Mouse (Mus musculus): ENCODE results near the gene 6030468B19Rik. TPM values are rescaled to one million over a fixed set of nuclear protein-coding genes. Genes with fewer than 3 reads are reported as not detected.
"Not testable (repeated sequence)": the region's sequence is repeated elsewhere in the genome, so short reads cannot be mapped to it uniquely, and the experiment has no call there.

6030468B19Rik gene
- polyA plus RNA-seq, 1 experiment from 2014 or later, result 0.42 TPM

DNA sequence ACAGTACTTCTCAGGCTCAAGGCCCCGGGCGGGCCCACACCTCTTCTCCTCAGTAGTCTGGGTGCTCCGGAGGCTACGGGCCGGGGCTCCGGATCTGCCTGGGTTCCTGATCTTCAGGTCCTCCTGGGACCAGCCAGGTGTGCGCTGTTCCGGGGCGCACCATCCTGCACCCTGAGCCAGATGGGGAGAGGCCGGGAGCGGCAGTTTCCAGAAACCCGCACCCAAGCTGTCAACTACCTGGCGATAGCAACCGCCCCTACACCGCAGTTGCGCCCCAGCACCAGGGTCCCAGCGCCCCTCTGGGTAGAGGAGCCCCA is 17.3 kb upstream of the 6030468B19Rik start:
- Histone ChIP-seq H3K36me3 (no peaks in the 10 kb centered on the region), H3K9me3 (no peaks in the 10 kb centered on the region), H3K27ac (0 out of 2 replicates have a peak overlapping the region, but pooled peaks have one; percentile 37), H3K9ac (peak overlapping the region; percentile 39), H3K4me2 (replicated peaks) (peak overlapping the region; percentile 66), H3K4me1 (peaks cover 36% of the 10 kb centered on the region), H3K27me3 (replicated peaks) (peaks cover 44% of the 10 kb centered on the region), H3K4me3 (peak overlapping the region; percentile 31)
- ATAC-seq (ENCODE audit: low FRiP score, low read depth), result no peak
- WGBS, result 2% methylated on average over 17 of the region's 17 CpGs

DNA sequence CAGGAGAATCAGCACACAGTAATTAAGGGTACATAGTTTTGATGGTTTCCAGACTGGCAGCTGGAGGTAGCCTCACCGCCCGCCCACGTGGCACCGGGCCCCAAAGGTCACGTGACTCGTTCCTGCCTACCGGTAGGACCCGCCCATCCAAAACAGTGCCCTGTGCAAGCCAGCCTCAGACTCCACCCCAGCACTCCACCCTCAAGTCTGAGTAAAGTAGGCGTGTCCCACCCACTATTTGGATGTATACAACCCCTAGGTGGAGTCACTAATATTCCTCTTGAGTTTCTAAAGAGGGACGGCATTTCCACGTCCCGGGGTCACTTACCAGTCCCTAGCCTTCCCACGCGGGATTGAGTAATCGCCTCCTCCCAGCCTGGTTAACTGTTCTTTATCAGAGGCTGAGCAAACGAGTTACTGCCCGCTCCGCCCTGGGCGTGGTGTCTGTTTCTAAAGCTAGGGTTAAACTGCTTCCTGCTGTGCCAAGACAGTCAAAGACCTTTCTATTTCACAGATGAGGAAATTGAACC is 16.8 kb upstream of the 6030468B19Rik start:
- WGBS, result 3% methylated on average over 19 of the region's 19 CpGs
- Histone ChIP-seq H3K9ac (peak overlapping the region; percentile 39; the same call in 1 of the 2 replicates), H3K4me3 (peak overlapping the region; percentile 31), H3K36me3 (no peaks in the 10 kb centered on the region), H3K27me3 (replicated peaks) (peaks cover 44% of the 10 kb centered on the region), H3K27ac (no peak overlapping the region), H3K9me3 (no peaks in the 10 kb centered on the region), H3K4me2 (replicated peaks) (peak overlapping the region; percentile 66), H3K4me1 (peaks cover 36% of the 10 kb centered on the region)
- peak; percentile 34; the same call in 1 of the 2 replicates for ATAC-seq (ENCODE audit: low FRiP score, low read depth)

DNA sequence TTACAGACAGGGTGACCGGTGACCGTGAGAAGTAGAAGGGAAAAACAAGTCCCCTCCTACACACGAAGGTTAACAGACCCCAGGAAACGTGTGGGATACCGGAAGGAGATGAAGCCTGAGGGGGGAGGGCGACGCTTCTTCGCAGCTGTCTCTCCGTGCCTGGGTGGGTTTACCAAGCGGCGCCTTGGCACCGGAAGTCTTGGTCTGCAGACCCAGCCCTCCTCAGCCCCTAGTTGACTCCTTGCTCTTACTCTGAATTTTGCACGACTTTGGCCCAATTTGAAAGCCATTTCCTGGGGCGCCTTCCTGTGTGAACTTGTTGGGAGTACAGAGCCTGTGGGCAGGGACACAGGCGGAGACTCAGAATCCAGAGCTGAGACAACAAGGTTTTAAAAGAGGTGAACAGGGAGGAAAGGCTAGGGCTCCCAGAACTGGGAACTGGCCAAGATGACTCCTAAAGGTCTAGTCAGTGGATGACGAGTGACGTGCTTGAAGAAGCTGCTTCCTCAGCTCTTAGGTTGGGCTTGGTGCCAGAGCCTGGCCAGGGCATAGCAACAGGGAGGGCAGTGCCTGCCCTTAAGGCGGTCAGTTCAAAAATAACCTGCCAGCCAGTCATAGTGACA is 16.1 kb upstream of the 6030468B19Rik start:
- Histone ChIP-seq H3K36me3 (no peaks in the 10 kb centered on the region), H3K27ac (0 out of 2 replicates have a peak overlapping the region, but pooled peaks have one; percentile 12), H3K27me3 (replicated peaks) (peaks cover 44% of the 10 kb centered on the region), H3K4me3 (no peak overlapping the region), H3K4me1 (peaks cover 36% of the 10 kb centered on the region), H3K4me2 (replicated peaks) (peak overlapping the region; percentile 66), H3K9me3 (no peaks in the 10 kb centered on the region), H3K9ac (no peak overlapping the region)
- ATAC-seq (ENCODE audit: low FRiP score, low read depth), result no peak
- WGBS, result 24% methylated on average over 18 of the region's 18 CpGs

DNA sequence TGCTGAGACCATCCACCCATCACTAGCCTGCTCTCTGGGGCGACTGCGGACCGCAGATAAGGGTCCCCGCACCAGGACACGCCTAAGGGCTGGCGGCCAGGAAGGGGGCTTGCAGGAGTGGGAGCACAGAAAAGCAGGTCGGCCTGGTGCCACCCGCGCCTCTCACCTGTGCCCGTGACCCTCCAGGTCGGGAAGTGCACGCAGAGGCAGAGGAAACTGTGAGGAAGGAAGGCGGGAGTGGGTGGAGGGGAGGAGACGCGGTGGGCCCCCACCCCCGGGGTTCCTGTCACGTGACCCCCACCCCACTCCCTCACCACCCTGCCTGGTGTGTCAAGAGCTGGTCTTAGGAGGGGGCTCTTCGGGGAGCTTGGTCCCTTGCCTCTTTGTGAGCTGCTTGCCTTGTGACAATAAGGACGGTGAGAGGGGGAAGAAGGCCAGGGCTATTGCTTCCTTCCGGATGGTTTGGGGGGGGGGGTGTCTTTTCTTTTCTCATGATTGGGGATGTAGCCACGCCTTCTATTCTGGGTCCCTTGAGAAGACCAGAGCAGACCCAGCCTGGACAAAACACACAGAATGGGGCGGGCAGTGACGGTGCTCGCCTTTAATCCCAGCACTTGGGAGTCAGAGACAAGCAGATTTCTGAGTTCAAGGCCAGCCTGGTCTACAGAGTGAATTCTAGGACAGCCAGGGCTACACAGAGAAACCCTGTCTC is 15.3 kb upstream of the 6030468B19Rik start, which contains the start of the genes Tmc8 and Tmc6:
Gene Tmc8, plus strand, starts transcription at position 84 of the 712 bp plus-strand sequence.
Gene Tmc6, minus strand, starts transcription at position 206 of the 712 bp plus-strand sequence.
- 39% methylated on average over 24 of the region's 24 CpGs for WGBS
- H3K36me3 ChIP-seq, result no peaks in the 10 kb centered on the region
- no peak for ATAC-seq (ENCODE audit: low FRiP score, low read depth)
- peak within 1 kb of the TSS; percentile 66 for H3K4me2 ChIP-seq (replicated peaks)
- 0 out of 2 replicates have a peak within 1 kb of the TSS, but pooled peaks have one; percentile 12 for H3K27ac ChIP-seq
- no peaks in the 10 kb centered on the region for H3K9me3 ChIP-seq
- peaks cover 36% of the 10 kb centered on the region for H3K4me1 ChIP-seq
- peak within 1 kb of the TSS; percentile 48; the same call in 1 of the 2 replicates for H3K9ac ChIP-seq
- peaks cover 44% of the 10 kb centered on the region for H3K27me3 ChIP-seq (replicated peaks)
- peak within 1 kb of the TSS; percentile 23; the same call in 1 of the 2 replicates for H3K4me3 ChIP-seq

DNA sequence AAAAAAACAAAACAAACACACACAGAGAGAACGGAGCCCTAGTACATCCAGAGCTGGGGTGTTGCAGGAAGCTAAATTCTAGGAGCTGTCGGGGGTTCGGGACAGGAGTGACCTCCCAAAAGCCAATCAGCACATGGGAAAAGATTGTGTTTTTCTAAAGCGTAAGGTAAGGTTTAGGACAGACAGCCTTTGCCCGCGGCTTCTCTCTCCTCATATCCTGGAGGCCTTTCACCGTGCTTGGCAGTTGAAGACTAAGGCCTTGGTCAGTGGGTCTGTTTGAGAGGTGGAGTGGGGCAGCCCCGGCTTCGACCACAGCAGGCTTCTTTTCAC is 14.8 kb upstream of the 6030468B19Rik start:
- H3K27me3 ChIP-seq (replicated peaks), result peaks cover 44% of the 10 kb centered on the region
- peak overlapping the region; percentile 62 for H3K4me2 ChIP-seq (replicated peaks)
- no peaks in the 10 kb centered on the region for H3K36me3 ChIP-seq
- no peak for ATAC-seq (ENCODE audit: low FRiP score, low read depth)
- 52% methylated on average over 9 of the region's 9 CpGs for WGBS
- H3K4me1 ChIP-seq, result peaks cover 36% of the 10 kb centered on the region
- no peak overlapping the region for H3K27ac ChIP-seq
- peak overlapping the region; percentile 48; the same call in 1 of the 2 replicates for H3K9ac ChIP-seq
- no peaks in the 10 kb centered on the region for H3K9me3 ChIP-seq
- 0 out of 2 replicates have a peak overlapping the region, but pooled peaks have one; percentile 23 for H3K4me3 ChIP-seq

DNA sequence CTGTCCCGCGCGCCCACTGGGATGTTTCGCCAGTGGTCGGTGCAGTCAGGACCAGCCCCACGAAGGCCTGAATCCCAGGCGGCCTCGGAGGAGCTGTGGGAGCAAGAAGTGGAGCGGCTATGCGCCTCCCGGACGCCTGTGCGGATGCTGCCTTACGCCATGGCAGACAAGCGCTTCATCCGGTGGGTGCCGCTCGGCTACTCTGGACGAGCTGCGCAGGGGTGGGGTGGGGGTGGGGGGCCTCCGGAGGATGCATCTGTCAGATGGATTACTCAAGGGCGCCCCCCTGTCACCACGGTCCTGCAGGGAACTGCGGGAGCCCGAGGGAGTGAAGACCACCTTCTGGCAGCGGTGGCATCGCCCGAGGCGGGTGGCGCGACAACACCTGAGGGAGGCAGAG is 14.4 kb upstream of the 6030468B19Rik start:
- Histone ChIP-seq H3K27ac (no peak overlapping the region), H3K4me1 (peaks cover 36% of the 10 kb centered on the region), H3K9me3 (no peaks in the 10 kb centered on the region), H3K4me3 (peak overlapping the region; percentile 23; the same call in 1 of the 2 replicates), H3K4me2 (replicated peaks) (peak overlapping the region; percentile 62), H3K9ac (peak overlapping the region; percentile 48; the same call in 1 of the 2 replicates), H3K36me3 (no peaks in the 10 kb centered on the region), H3K27me3 (replicated peaks) (peaks cover 44% of the 10 kb centered on the region)
- WGBS, result 4% methylated on average over 31 of the region's 31 CpGs
- ATAC-seq (ENCODE audit: low FRiP score, low read depth), result no peak

DNA sequence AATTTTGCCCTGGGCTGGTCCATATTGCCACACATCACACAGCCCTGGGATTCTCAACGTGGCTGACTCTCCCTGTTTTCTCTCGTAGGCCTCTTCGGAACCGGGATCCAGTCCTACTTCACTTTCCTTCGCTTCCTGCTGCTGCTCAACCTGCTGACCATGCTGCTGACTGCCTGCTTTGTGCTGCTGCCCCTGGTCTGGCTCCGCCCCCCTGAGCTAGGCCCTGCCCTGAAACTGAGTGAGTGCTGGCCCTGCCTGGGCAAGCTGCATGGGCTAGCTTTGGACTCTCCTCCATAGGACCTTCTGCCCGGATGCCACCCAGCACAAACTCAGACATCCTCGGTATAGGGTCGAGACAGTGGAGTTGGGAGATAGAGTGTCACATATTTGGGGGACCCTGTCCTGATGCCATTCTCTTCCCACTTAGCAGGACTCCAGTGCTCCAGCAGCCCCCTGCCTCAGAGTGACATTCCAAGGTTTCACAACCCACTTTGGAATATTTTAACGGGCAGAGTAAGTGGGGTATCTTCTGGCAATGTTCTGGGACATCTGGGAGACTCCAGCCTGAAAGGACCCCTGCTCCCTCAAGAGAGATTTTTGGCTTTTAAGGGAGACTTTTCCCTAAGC is 13.7 kb upstream of the 6030468B19Rik start:
- Histone ChIP-seq H3K36me3 (no peaks in the 10 kb centered on the region), H3K4me1 (peaks cover 32% of the 10 kb centered on the region), H3K4me3 (no peak overlapping the region; the same call in 1 of the 2 replicates), H3K27ac (no peak overlapping the region), H3K9me3 (no peaks in the 10 kb centered on the region), H3K27me3 (replicated peaks) (peaks cover 44% of the 10 kb centered on the region), H3K9ac (peak overlapping the region; percentile 48; the same call in 1 of the 2 replicates), H3K4me2 (replicated peaks) (peak overlapping the region; percentile 62)
- no peak for ATAC-seq (ENCODE audit: low FRiP score, low read depth)
- WGBS, result 31% methylated on average over 10 of the region's 10 CpGs

DNA sequence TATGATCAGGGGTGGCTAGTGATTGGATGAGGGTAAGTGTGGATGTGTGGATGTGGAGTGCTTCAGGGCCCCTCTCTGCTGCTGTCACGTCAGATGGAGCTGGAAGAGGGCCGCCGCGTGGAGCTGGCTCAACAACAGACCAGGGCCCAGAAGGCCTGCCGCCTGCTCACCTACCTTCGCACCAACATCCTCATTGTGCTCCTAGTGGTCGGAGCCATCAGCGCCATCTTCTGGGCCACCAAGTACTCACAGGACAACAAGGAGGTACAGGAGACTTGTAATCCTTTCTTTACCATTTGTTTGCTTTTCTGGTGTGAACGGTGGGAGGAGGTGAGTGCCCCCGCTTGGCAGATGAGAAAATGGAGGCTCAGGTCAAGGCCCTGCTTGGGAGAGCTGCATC is 11.2 kb upstream of the 6030468B19Rik start:
- peaks cover 41% of the 10 kb centered on the region for H3K27me3 ChIP-seq (replicated peaks)

DNA sequence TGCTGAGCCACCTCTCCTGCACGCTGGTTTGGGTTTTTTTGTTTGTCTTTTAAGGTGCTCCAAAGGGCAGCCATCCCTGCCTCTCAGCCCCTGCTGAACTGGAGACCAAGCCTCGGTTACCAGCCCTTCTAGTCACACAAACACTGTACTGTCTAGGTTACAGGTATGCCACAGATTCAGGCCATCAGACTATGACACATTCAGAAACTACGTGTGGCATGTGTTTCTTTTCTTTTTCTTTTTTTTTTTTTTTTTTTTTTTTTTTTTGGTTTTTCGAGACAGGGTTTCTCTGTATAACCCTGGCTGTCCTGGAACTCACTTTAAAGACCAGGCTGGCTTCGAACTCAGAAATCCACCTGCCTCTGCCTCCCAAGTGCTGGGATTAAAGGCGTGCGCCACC is 9.0 kb upstream of the 6030468B19Rik start:
- H3K4me3 ChIP-seq; H3K9ac ChIP-seq; H3K9me3 ChIP-seq; H3K36me3 ChIP-seq; H3K27ac ChIP-seq; ATAC-seq (ENCODE audit: low FRiP score, low read depth); H3K4me1 ChIP-seq; H3K4me2 ChIP-seq (replicated peaks): not testable (repeated sequence)
- peaks cover 29% of the 10 kb centered on the region for H3K27me3 ChIP-seq (replicated peaks)
- WGBS, result 82% methylated on average over 7 of the region's 7 CpGs

More for the DNA sequence above, 11.2 kb upstream of the 6030468B19Rik start:
- ATAC-seq (ENCODE audit: low FRiP score, low read depth), result no peak
- H3K4me2 ChIP-seq (replicated peaks), result no peak overlapping the region
- no peaks in the 10 kb centered on the region for H3K9me3 ChIP-seq
- 8% methylated on average over 10 of the region's 10 CpGs for WGBS
- H3K4me3 ChIP-seq, result no peak overlapping the region
- peaks cover 19% of the 10 kb centered on the region for H3K4me1 ChIP-seq
- no peak overlapping the region for H3K27ac ChIP-seq
- no peaks in the 10 kb centered on the region for H3K36me3 ChIP-seq
- no peak overlapping the region for H3K9ac ChIP-seq

DNA sequence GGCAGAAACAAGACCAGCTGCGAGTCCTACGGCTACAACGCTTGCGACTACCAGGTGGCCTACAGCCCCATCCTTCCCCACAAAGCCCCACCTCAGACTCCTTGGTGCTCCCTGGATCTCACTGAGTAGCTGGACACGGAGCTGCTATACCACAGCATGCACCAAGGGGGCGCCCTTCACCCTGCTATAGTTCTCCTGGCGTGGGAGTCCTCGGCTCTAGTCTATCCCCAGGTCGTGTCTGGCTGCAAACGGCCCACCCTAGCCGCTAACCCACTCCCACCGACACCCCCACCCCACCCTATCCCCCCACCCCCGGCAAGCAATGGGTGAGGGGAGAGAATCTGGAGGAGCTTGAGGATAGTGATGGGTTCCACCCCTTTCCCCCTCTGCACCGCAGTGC is 7.2 kb upstream of the 6030468B19Rik start:
- Histone ChIP-seq H3K36me3 (no peaks in the 10 kb centered on the region), H3K27me3 (replicated peaks) (peaks cover 20% of the 10 kb centered on the region), H3K9ac (0 out of 2 replicates have a peak overlapping the region, but pooled peaks have one; percentile 13), H3K27ac (no peak overlapping the region), H3K4me3 (no peak overlapping the region), H3K4me2 (replicated peaks) (peak overlapping the region; percentile 44), H3K9me3 (no peaks in the 10 kb centered on the region), H3K4me1 (peaks cover 9% of the 10 kb centered on the region; the same call in 1 of the 2 replicates)
- ATAC-seq (ENCODE audit: low FRiP score, low read depth), result no peak
- WGBS, result 8% methylated on average over 14 of the region's 14 CpGs

DNA sequence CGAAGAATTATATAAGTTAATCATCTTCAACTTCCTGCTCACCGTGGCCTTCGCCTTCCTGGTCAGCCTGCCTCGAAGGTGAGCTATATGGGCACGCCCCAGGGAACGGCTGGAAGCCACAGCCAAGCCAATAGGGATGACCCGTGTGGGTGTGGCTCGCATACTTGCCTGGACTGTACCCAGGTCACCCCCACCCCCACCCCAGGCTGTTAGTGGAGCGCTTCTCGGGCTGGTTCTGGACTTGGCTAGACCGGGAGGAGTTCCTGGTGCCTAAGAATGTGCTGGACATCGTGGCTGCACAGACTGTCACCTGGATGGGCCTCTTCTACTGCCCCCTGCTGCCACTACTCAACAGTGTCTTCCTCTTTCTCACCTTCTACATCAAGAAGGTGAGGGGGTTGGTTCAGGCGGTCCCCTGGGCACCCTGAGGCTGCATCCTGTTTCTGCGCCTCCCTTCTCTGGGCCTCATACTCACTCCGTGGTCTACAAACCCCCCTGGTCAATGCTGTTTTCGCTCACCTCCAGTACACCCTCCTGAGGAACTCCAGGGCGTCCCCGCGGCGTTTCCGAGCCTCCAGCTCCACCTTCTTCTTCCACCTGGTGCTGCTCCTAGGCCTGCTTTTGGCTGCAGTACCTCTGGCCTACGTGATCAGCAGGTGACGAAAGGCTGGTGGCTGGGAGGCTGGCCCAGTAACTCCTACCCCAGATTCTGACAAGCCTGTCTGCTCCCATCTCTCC is 6.6 kb upstream of the 6030468B19Rik start:
- Histone ChIP-seq H3K9me3 (no peaks in the 10 kb centered on the region), H3K36me3 (no peaks in the 10 kb centered on the region), H3K4me2 (replicated peaks) (peak overlapping the region; percentile 44), H3K4me3 (no peak overlapping the region), H3K27me3 (replicated peaks) (peaks cover 20% of the 10 kb centered on the region), H3K27ac (no peak overlapping the region), H3K4me1 (peaks cover 9% of the 10 kb centered on the region; the same call in 1 of the 2 replicates), H3K9ac (no peak overlapping the region)
- 32% methylated on average over 23 of the region's 23 CpGs for WGBS
- ATAC-seq (ENCODE audit: low FRiP score, low read depth), result no peak
